Mouse (Mus musculus) lung, adult 2 months (tissue): Measurements from ENCODE around the gene Btd.

Experiments used
- CTCF ChIP-seq: fragments of 200-500 bp; IDR thresholded peaks from 2 replicates; pipeline ENCODE4 v1.5.1; 2011; ENCODE audit warnings: mild to moderate bottlenecking, low read length, control low read depth; ENCODE audit not compliant: insufficient read depth
- POLR2A ChIP-seq: fragments of 200-500 bp; IDR thresholded peaks from 2 replicates; pipeline ENCODE4 v1.6.1; 2011; ENCODE audit warnings: low read depth, mild to moderate bottlenecking, control low read depth, low read length, borderline replicate concordance; ENCODE audit errors: extremely low read depth

- TF ChIP-seq POLR2A = no peak
- TF ChIP-seq CTCF = no peak
These were observed 5.1 kb downstream of the Btd start for GRCm38 (mm10) chr14:31645920-31646319.
